Mouse (Mus musculus) c-Kit-positive CD71-negative TER-119-negative erythroid progenitor cells, embryonic 14.5 days (primary cell): ENCODE results near the gene Gm39566.

Experiments
- DNase-seq: peaks from one replicate; pipeline ENCODE4 v3.0.0-alpha.2; 2013; ENCODE audit warnings: low read depth

Gene Gm39566

GRCm38 (mm10) chr11:69834001-69834549 lies 19.0 kb upstream of the Gm39566 start:
- no peak for DNase-seq

GRCm38 (mm10) chr11:69833554-69833953 lies 18.5 kb upstream of the Gm39566 start:
- no peak for DNase-seq

- no peak for DNase-seq
Measured at GRCm38 (mm10) chr11:69828832-69829231, 13.7 kb upstream of the Gm39566 start.

- no peak for DNase-seq
Measured at GRCm38 (mm10) chr11:69823456-69823855, 8.4 kb upstream of the Gm39566 start.

GRCm38 (mm10) chr11:69822080-69822479 lies 7.0 kb upstream of the Gm39566 start, which contains the start of gene Spem1:
Spem1 (minus strand) TSS chr11:69822180.
- no peak for DNase-seq

- DNase-seq = no peak
Measured at GRCm38 (mm10) chr11:69818871-69819270, 3.8 kb upstream of the Gm39566 start.

- no peak for DNase-seq
Measured at GRCm38 (mm10) chr11:69818365-69818764, 3.3 kb upstream of the Gm39566 start, which contains the start of gene Spem2. Spem2 (minus strand) TSS chr11:69818465.

- no peak for DNase-seq
Measured at GRCm38 (mm10) chr11:69816520-69816919, 1.4 kb upstream of the Gm39566 start.

GRCm38 (mm10) chr11:69810280-69810679 lies 4.8 kb downstream of the Gm39566 start:
- DNase-seq = no peak

GRCm38 (mm10) chr11:69807641-69808040 lies 7.5 kb downstream of the Gm39566 start:
- no peak for DNase-seq

GRCm38 (mm10) chr11:69806378-69806777 lies 8.7 kb downstream of the Gm39566 start:
- no peak for DNase-seq

GRCm38 (mm10) chr11:69804972-69805909 lies 9.9 kb downstream of the Gm39566 start, which contains the start of gene Tmem102:
Tmem102 (minus strand) TSS chr11:69805624.
- no peak for DNase-seq

GRCm38 (mm10) chr11:69804652-69804940 lies 10.5 kb downstream of the Gm39566 start:
- no peak for DNase-seq

GRCm38 (mm10) chr11:69803786-69804651 lies 11.1 kb downstream of the Gm39566 start:
- peak; percentile 56 for DNase-seq

GRCm38 (mm10) chr11:69803328-69803727 lies 11.8 kb downstream of the Gm39566 start:
- no peak for DNase-seq

GRCm38 (mm10) chr11:69802648-69803105 lies 12.4 kb downstream of the Gm39566 start:
- DNase-seq = no peak

- DNase-seq = no peak
Measured at GRCm38 (mm10) chr11:69801379-69801977, 13.6 kb downstream of the Gm39566 start, which contains the start of gene Fgf11. Fgf11 (minus strand) TSS chr11:69801857.

GRCm38 (mm10) chr11:69800392-69801197 lies 14.5 kb downstream of the Gm39566 start:
- DNase-seq = no peak

GRCm38 (mm10) chr11:69800138-69800391 lies 15.0 kb downstream of the Gm39566 start:
- DNase-seq = no peak

GRCm38 (mm10) chr11:69799394-69800137 lies 15.5 kb downstream of the Gm39566 start:
- no peak for DNase-seq
